Mouse (Mus musculus) hindbrain, embryonic 16.5 days (tissue): ENCODE results near the gene Ces3b. TPM values are rescaled to one million over a fixed set of nuclear protein-coding genes. Genes with fewer than 3 reads are reported as not detected.
"Not testable (repeated sequence)": the region's sequence is repeated elsewhere in the genome, so short reads cannot be mapped to it uniquely, and the experiment has no call there.

Experiments
- ATAC-seq: fragments of 200-750 bp; cut with Nextera tagmentation; 2 replicates; pipeline ENCODE4 v1.8.0; 2017; ENCODE audit warnings: moderate TSS enrichment, moderate library complexity
- H3K27ac ChIP-seq: fragments of 300-500 bp; sonication (generic); 2 replicates; pipeline ENCODE4 v1.5.1; 2014; ENCODE audit warnings: low read depth, mild to moderate bottlenecking, control low read depth, low read length, moderate library complexity
- H3K27me3 ChIP-seq: fragments of 300-500 bp; sonication (generic); replicated peaks from 2 replicates; pipeline ENCODE4 v1.6.1; 2014; ENCODE audit warnings: low read length; ENCODE audit not compliant: control insufficient read depth, insufficient read depth
- H3K36me3 ChIP-seq: fragments of 300-500 bp; sonication (generic); 2 replicates; pipeline ENCODE4 v1.6.1; 2014; ENCODE audit warnings: mild to moderate bottlenecking, low read length, moderate library complexity, mixed read lengths; ENCODE audit not compliant: control insufficient read depth, insufficient read depth
- H3K4me1 ChIP-seq: fragments of 300-500 bp; sonication (generic); 2 replicates; pipeline ENCODE4 v1.6.1; 2014; ENCODE audit warnings: low read depth, low read length; ENCODE audit not compliant: control insufficient read depth, insufficient read depth
- H3K4me2 ChIP-seq: fragments of 300-500 bp; sonication (generic); 2 replicates; pipeline ENCODE4 v1.6.1; 2014; ENCODE audit warnings: mild to moderate bottlenecking, low read length, control low read depth, moderate library complexity
- H3K4me3 ChIP-seq: fragments of 300-500 bp; sonication (generic); 2 replicates; pipeline ENCODE4 v1.5.1; 2014; ENCODE audit warnings: mild to moderate bottlenecking, low read length, control low read depth, moderate library complexity
- H3K9ac ChIP-seq: fragments of 300-500 bp; sonication (generic); 2 replicates; pipeline ENCODE4 v1.6.1; 2014; ENCODE audit warnings: low read depth, mild to moderate bottlenecking, control low read depth, low read length, moderate library complexity
- H3K9me3 ChIP-seq: fragments of 300-500 bp; sonication (generic); 2 replicates; pipeline ENCODE4 v1.6.1; 2014; ENCODE audit warnings: mild to moderate bottlenecking, low read length, moderate library complexity; ENCODE audit not compliant: control insufficient read depth
- WGBS: fragments of 180-500 bp; shearing (Covaris S2); extraction: QIAGEN DNeasy Blood & Tissue Kit; methylation state at CpG from one replicate; pipeline ENCODE4 v1.1.7; 2014; 5-methylcytosine and 5-hydroxymethylcytosine counted together
- polyA plus RNA-seq: library from polyadenylated mRNA; unstranded; fragments of >200 nt; fragmentation: Nextera tagmentation; extraction: Ambion mirVana; gene quantifications from 2 replicates; pipeline ENCODE4 v1.2.1, GENCODE M21; 2015

Ces3b gene
- polyA plus RNA-seq: not detected in 2 replicates

- Histone ChIP-seq H3K36me3 (no peaks in the 10 kb centered on the region), H3K27ac (no peak within 1 kb of the TSS), H3K9ac (no peak within 1 kb of the TSS), H3K27me3 (no peaks in the 10 kb centered on the region), H3K9me3 (no peaks in the 10 kb centered on the region), H3K4me1 (no peaks in the 10 kb centered on the region), H3K4me2 (no peak within 1 kb of the TSS), H3K4me3 (no peak within 1 kb of the TSS)
- ATAC-seq: no peak
- WGBS: 82% methylated on average over 7 of the region's 7 CpGs
Measured at GRCm38 (mm10) chr8:105083449-105084050, at the start of gene Ces3b. Gene Ces3b (plus strand): TSS chr8:105083753.

GRCm38 (mm10) chr8:105043510-105043909, 40.0 kb upstream of the Ces3b start:
- H3K4me2 ChIP-seq: no peak overlapping the region
- no peak overlapping the region for H3K9ac ChIP-seq
- no peak for ATAC-seq
- H3K4me3 ChIP-seq: no peak overlapping the region
- no peaks in the 10 kb centered on the region for H3K4me1 ChIP-seq
- H3K27ac ChIP-seq: no peak overlapping the region
- no peaks in the 10 kb centered on the region for H3K36me3 ChIP-seq
- H3K9me3 ChIP-seq: no peaks in the 10 kb centered on the region
- H3K27me3 ChIP-seq: no peaks in the 10 kb centered on the region
- WGBS: 77% methylated on average over 1 of the region's 1 CpGs

GRCm38 (mm10) chr8:105045824-105046401, 37.6 kb upstream of the Ces3b start:
- no peaks in the 10 kb centered on the region for H3K27me3 ChIP-seq
- no peak overlapping the region for H3K4me3 ChIP-seq
- ATAC-seq: no peak
- no peak overlapping the region for H3K27ac ChIP-seq
- no peak overlapping the region for H3K9ac ChIP-seq
- no peak overlapping the region for H3K4me2 ChIP-seq
- WGBS: 91% methylated on average over 3 of the region's 3 CpGs
- H3K36me3 ChIP-seq: no peaks in the 10 kb centered on the region
- H3K4me1 ChIP-seq: no peaks in the 10 kb centered on the region
- no peaks in the 10 kb centered on the region for H3K9me3 ChIP-seq

GRCm38 (mm10) chr8:105048371-105048854, 35.1 kb upstream of the Ces3b start, which contains the start of gene Ces3a:
Gene Ces3a (plus strand): TSS chr8:105048601.
- Histone ChIP-seq H3K4me3 (no peak within 1 kb of the TSS), H3K9ac (no peak within 1 kb of the TSS), H3K4me1 (no peaks in the 10 kb centered on the region), H3K4me2 (no peak within 1 kb of the TSS), H3K36me3 (no peaks in the 10 kb centered on the region), H3K27ac (no peak within 1 kb of the TSS), H3K27me3 (no peaks in the 10 kb centered on the region), H3K9me3 (no peaks in the 10 kb centered on the region)
- WGBS: 86% methylated on average over 3 of the region's 3 CpGs
- no peak for ATAC-seq

- WGBS: 93% methylated on average over 4 of the region's 4 CpGs
Measured at GRCm38 (mm10) chr8:105056211-105056610, 27.3 kb upstream of the Ces3b start.

GRCm38 (mm10) chr8:105060056-105060455, 23.5 kb upstream of the Ces3b start:
- ATAC-seq: no peak
- no peak overlapping the region for H3K27ac ChIP-seq
- no peaks in the 10 kb centered on the region for H3K36me3 ChIP-seq
- no peaks in the 10 kb centered on the region for H3K4me1 ChIP-seq
- no peaks in the 10 kb centered on the region; the same call in 1 of the 2 replicates for H3K9me3 ChIP-seq
- H3K4me2 ChIP-seq: no peak overlapping the region
- H3K4me3 ChIP-seq: no peak overlapping the region
- no peaks in the 10 kb centered on the region for H3K27me3 ChIP-seq
- no peak overlapping the region for H3K9ac ChIP-seq

More at GRCm38 (mm10) chr8:105056211-105056610, 27.3 kb upstream of the Ces3b start:
- H3K4me3 ChIP-seq: no peak overlapping the region
- H3K27me3 ChIP-seq: no peaks in the 10 kb centered on the region
- no peak overlapping the region for H3K9ac ChIP-seq
- no peak overlapping the region for H3K4me2 ChIP-seq
- H3K4me1 ChIP-seq: no peaks in the 10 kb centered on the region
- no peak overlapping the region for H3K27ac ChIP-seq
- no peak for ATAC-seq
- H3K9me3 ChIP-seq: no peaks in the 10 kb centered on the region
- no peaks in the 10 kb centered on the region for H3K36me3 ChIP-seq

GRCm38 (mm10) chr8:105066761-105067160, 16.8 kb upstream of the Ces3b start:
- no peaks in the 10 kb centered on the region for H3K36me3 ChIP-seq
- no peak overlapping the region for H3K4me2 ChIP-seq
- no peak overlapping the region for H3K4me3 ChIP-seq
- no peak overlapping the region for H3K9ac ChIP-seq
- H3K4me1 ChIP-seq: no peaks in the 10 kb centered on the region
- no peak for ATAC-seq
- no peaks in the 10 kb centered on the region; the same call in 1 of the 2 replicates for H3K9me3 ChIP-seq
- no peak overlapping the region for H3K27ac ChIP-seq
- WGBS: 6% methylated on average over 1 of the region's 1 CpGs
- H3K27me3 ChIP-seq: no peaks in the 10 kb centered on the region

GRCm38 (mm10) chr8:105067905-105068304, 15.6 kb upstream of the Ces3b start:
- ATAC-seq, H3K4me2 ChIP-seq: not testable (repeated sequence)
- WGBS: 72% methylated on average over 7 of the region's 7 CpGs

GRCm38 (mm10) chr8:105068971-105069370, 14.6 kb upstream of the Ces3b start:
- no peak for ATAC-seq

More at GRCm38 (mm10) chr8:105067905-105068304, 15.6 kb upstream of the Ces3b start:
- not testable (repeated sequence) for H3K27me3 ChIP-seq, H3K9me3 ChIP-seq, H3K4me3 ChIP-seq, H3K36me3 ChIP-seq, H3K27ac ChIP-seq, H3K4me1 ChIP-seq, H3K9ac ChIP-seq

More at GRCm38 (mm10) chr8:105068971-105069370, 14.6 kb upstream of the Ces3b start:
- H3K27me3 ChIP-seq: no peaks in the 10 kb centered on the region
- H3K36me3 ChIP-seq: no peaks in the 10 kb centered on the region
- no peak overlapping the region for H3K27ac ChIP-seq
- H3K4me1 ChIP-seq: no peaks in the 10 kb centered on the region
- no peak overlapping the region for H3K9ac ChIP-seq
- H3K9me3 ChIP-seq: no peaks in the 10 kb centered on the region
- H3K4me2 ChIP-seq: no peak overlapping the region
- H3K4me3 ChIP-seq: no peak overlapping the region
